Mouse (Mus musculus) forebrain, embryonic 11.5 days (tissue): ENCODE data around the gene P3h2. TPM values are rescaled to one million over a fixed set of nuclear protein-coding genes. Genes with fewer than 3 reads are reported as not detected.

Source experiments
- ATAC-seq: fragments of 200-750 bp; cut with Nextera tagmentation; replicated peaks from 2 replicates; pipeline ENCODE4 v1.8.0; 2017; ENCODE audit warnings: moderate TSS enrichment; ENCODE audit not compliant: low FRiP score
- DNase-seq: peaks from one replicate; pipeline ENCODE4 v3.0.0-alpha.2; 2017; ENCODE audit warnings: low spot score
- H3K27ac ChIP-seq: fragments of 300-500 bp; sonication (generic); 2 replicates; pipeline ENCODE4 v1.5.1; 2014; ENCODE audit warnings: low read depth, low read length
- H3K27me3 ChIP-seq: fragments of 300-500 bp; sonication (generic); 2 replicates; pipeline ENCODE4 v1.6.1; 2014; ENCODE audit warnings: mild to moderate bottlenecking, low read length, mixed read lengths; ENCODE audit not compliant: control insufficient read depth, insufficient read depth
- H3K36me3 ChIP-seq: fragments of 300-500 bp; sonication (generic); 2 replicates; pipeline ENCODE4 v1.6.1; 2014; ENCODE audit warnings: mild to moderate bottlenecking, low read length, moderate library complexity, mixed read lengths; ENCODE audit not compliant: control insufficient read depth, insufficient read depth
- H3K4me1 ChIP-seq: fragments of 300-500 bp; sonication (generic); replicated peaks from 2 replicates; pipeline ENCODE4 v1.6.1; 2014; ENCODE audit warnings: low read length, mixed read lengths; ENCODE audit not compliant: control insufficient read depth, insufficient read depth
- H3K4me2 ChIP-seq: fragments of 300-500 bp; sonication (generic); 2 replicates; pipeline ENCODE4 v1.6.1; 2014; ENCODE audit warnings: low read depth, mild to moderate bottlenecking, low read length, moderate library complexity, mixed read lengths; ENCODE audit not compliant: severe bottlenecking
- H3K4me3 ChIP-seq: fragments of 300-500 bp; sonication (generic); 2 replicates; pipeline ENCODE4 v1.5.1; 2014; ENCODE audit warnings: low read depth, low read length
- H3K9ac ChIP-seq: fragments of 300-500 bp; sonication (generic); 2 replicates; pipeline ENCODE4 v1.6.1; 2014; ENCODE audit warnings: low read length
- H3K9me3 ChIP-seq: fragments of 300-500 bp; sonication (generic); 2 replicates; pipeline ENCODE4 v1.6.1; 2016; ENCODE audit warnings: low read length, mixed read lengths; ENCODE audit not compliant: control insufficient read depth
- WGBS: fragments of 180-500 bp; shearing (Covaris S2); extraction: QIAGEN DNeasy Blood & Tissue Kit; methylation state at CpG from one replicate; pipeline ENCODE4 v1.1.7; 2014; 5-methylcytosine and 5-hydroxymethylcytosine counted together
- polyA plus RNA-seq: library from polyadenylated mRNA; unstranded; fragments of >200 nt; fragmentation: Nextera tagmentation; extraction: Ambion mirVana; gene quantifications from 2 replicates; pipeline ENCODE4 v1.2.1, GENCODE M21; 2014

P3h2 gene
- polyA plus RNA-seq, 1 experiment from 2014 or later, result 3.3 TPM

GRCm38 (mm10) chr16:26053631-26054030 is 52.0 kb downstream of the P3h2 start:
- H3K9me3 ChIP-seq, result no peaks in the 10 kb centered on the region
- no peak for ATAC-seq
- no peak overlapping the region for H3K27ac ChIP-seq
- DNase-seq, result no peak
- no peak overlapping the region for H3K9ac ChIP-seq
- no peaks in the 10 kb centered on the region for H3K27me3 ChIP-seq
- H3K4me3 ChIP-seq, result no peak overlapping the region
- no peaks in the 10 kb centered on the region for H3K4me1 ChIP-seq
- 75% methylated on average over 3 of the region's 3 CpGs for WGBS
- H3K36me3 ChIP-seq, result no peaks in the 10 kb centered on the region
- no peak overlapping the region for H3K4me2 ChIP-seq

GRCm38 (mm10) chr16:26049393-26050087 is 56.0 kb downstream of the P3h2 start:
- Histone ChIP-seq H3K9me3 (no peaks in the 10 kb centered on the region), H3K9ac (no peak overlapping the region), H3K36me3 (no peaks in the 10 kb centered on the region), H3K4me2 (no peak overlapping the region), H3K4me1 (no peaks in the 10 kb centered on the region), H3K27ac (no peak overlapping the region), H3K27me3 (no peaks in the 10 kb centered on the region), H3K4me3 (no peak overlapping the region)
- DNase-seq, result no peak
- no peak for ATAC-seq
- WGBS, result 61% methylated on average over 5 of the region's 5 CpGs

- ATAC-seq, result no peak
- no peak for DNase-seq
- H3K4me3 ChIP-seq, result no peak overlapping the region
- no peaks in the 10 kb centered on the region for H3K9me3 ChIP-seq
- no peaks in the 10 kb centered on the region for H3K27me3 ChIP-seq
- WGBS, result 88% methylated on average over 3 of the region's 3 CpGs
- no peaks in the 10 kb centered on the region for H3K4me1 ChIP-seq
- H3K4me2 ChIP-seq, result no peak overlapping the region
- no peak overlapping the region for H3K27ac ChIP-seq
- H3K36me3 ChIP-seq, result no peaks in the 10 kb centered on the region
- no peak overlapping the region for H3K9ac ChIP-seq
These were observed 57.7 kb downstream of the P3h2 start for GRCm38 (mm10) chr16:26047870-26048269.

GRCm38 (mm10) chr16:26047396-26047795 is 58.2 kb downstream of the P3h2 start:
- Histone ChIP-seq H3K27me3 (no peaks in the 10 kb centered on the region), H3K4me2 (no peak overlapping the region), H3K9me3 (no peaks in the 10 kb centered on the region), H3K9ac (no peak overlapping the region), H3K4me3 (no peak overlapping the region), H3K4me1 (no peaks in the 10 kb centered on the region), H3K36me3 (no peaks in the 10 kb centered on the region), H3K27ac (no peak overlapping the region)
- ATAC-seq (no peak), DNase-seq (no peak)
- 90% methylated on average over 1 of the region's 1 CpGs for WGBS

GRCm38 (mm10) chr16:26041929-26042303 is 63.7 kb downstream of the P3h2 start:
- H3K4me2 ChIP-seq, result no peak overlapping the region
- H3K9me3 ChIP-seq, result no peaks in the 10 kb centered on the region
- H3K4me1 ChIP-seq, result no peaks in the 10 kb centered on the region
- H3K27ac ChIP-seq, result no peak overlapping the region
- DNase-seq (no peak), ATAC-seq (no peak)
- no peak overlapping the region for H3K9ac ChIP-seq
- no peaks in the 10 kb centered on the region for H3K27me3 ChIP-seq
- H3K36me3 ChIP-seq, result no peaks in the 10 kb centered on the region
- no peak overlapping the region for H3K4me3 ChIP-seq
- WGBS, result 72% methylated on average over 2 of the region's 2 CpGs

- Histone ChIP-seq H3K4me1 (no peaks in the 10 kb centered on the region), H3K27ac (no peak overlapping the region), H3K27me3 (no peaks in the 10 kb centered on the region), H3K4me3 (no peak overlapping the region), H3K36me3 (no peaks in the 10 kb centered on the region), H3K4me2 (no peak overlapping the region), H3K9me3 (no peaks in the 10 kb centered on the region), H3K9ac (no peak overlapping the region)
- no peak for ATAC-seq
- WGBS, result 77% methylated on average over 12 of the region's 12 CpGs
- DNase-seq, result no peak
These were observed 64.3 kb downstream of the P3h2 start for GRCm38 (mm10) chr16:26041021-26041928.

- 77% methylated on average over 3 of the region's 3 CpGs for whole genome bisulfite sequencing
- no peak overlapping the region for H3K4me3 ChIP-seq
- H3K36me3 ChIP-seq, result no peaks in the 10 kb centered on the region
- ATAC-seq (no peak), DNase-seq (no peak)
- H3K27me3 ChIP-seq, result no peaks in the 10 kb centered on the region
- no peak overlapping the region for H3K4me2 ChIP-seq
- no peak overlapping the region for H3K9ac ChIP-seq
- no peak overlapping the region for H3K27ac ChIP-seq
- no peaks in the 10 kb centered on the region for H3K9me3 ChIP-seq
- H3K4me1 ChIP-seq, result no peaks in the 10 kb centered on the region
These were observed 66.3 kb downstream of the P3h2 start for GRCm38 (mm10) chr16:26039320-26039719.

GRCm38 (mm10) chr16:26035525-26035924 is 70.1 kb downstream of the P3h2 start:
- Histone ChIP-seq H3K4me3 (no peak overlapping the region), H3K4me2 (no peak overlapping the region), H3K4me1 (no peaks in the 10 kb centered on the region), H3K27ac (no peak overlapping the region), H3K27me3 (no peaks in the 10 kb centered on the region), H3K36me3 (no peaks in the 10 kb centered on the region), H3K9ac (no peak overlapping the region), H3K9me3 (no peaks in the 10 kb centered on the region)
- 47% methylated on average over 3 of the region's 3 CpGs for WGBS
- no peak for ATAC-seq
- no peak for DNase-seq
